Mouse (Mus musculus): ENCODE results near the gene 1700013G24Rik. TPM values are rescaled to one million over a fixed set of nuclear protein-coding genes. Genes with fewer than 3 reads are reported as not detected.

Gene 1700013G24Rik
- polyA plus RNA-seq, 1 experiment from 2014 or later, result not detected

DNA sequence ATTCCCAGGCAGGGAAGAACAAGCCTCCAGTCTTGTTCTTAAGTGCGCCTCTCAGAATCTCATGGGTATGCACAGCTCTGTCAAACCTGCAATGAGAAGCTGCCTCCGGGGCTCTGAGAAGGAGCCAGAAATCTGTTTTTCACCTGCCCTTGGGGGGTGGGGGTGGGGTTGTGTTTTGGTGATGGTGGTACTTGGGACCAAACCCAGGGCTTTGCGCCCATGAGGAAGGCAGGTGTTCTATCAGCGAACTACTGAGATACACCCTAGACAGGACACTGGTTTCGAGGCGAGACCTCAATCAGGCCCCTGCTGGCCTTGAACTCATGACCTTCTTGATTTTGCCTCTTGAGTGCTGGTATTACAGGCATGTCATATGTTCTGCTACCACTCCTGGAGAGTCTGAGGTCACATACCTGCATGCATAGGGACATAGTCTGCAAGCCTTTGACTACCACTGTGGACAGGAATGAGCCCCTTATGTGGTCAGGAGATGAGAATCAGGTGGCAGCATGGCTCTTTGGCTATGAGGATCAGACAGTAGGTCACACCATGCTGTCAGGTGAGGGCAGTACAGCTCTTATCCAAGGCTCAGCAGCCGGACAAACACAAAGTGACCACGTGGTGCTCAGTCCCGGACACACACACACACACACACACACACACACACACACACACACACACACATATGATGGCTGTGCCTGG lies 45.9 kb downstream of the 1700013G24Rik start:
- H3K9ac ChIP-seq (ENCODE audit: low read length), result no peak overlapping the region
- peaks cover 5% of the 10 kb centered on the region; the same call in 1 of the 2 replicates for H3K36me3 ChIP-seq (ENCODE audit: control insufficient read depth, insufficient read depth, low read length)
- no peak overlapping the region for H3K4me2 ChIP-seq (replicated peaks; ENCODE audit: low read depth)
- TF ChIP-seq CTCF (IDR thresholded peaks at IDR 0.05; ENCODE audit: low read depth) (peak; percentile 27; the same call in 1 of the 2 replicates), EP300 (optimal IDR thresholded peaks at IDR 0.05) (no peak)
- H3K9me3 ChIP-seq (ENCODE audit: control insufficient read depth, low read length), result no peaks in the 10 kb centered on the region
- H3K27me3 ChIP-seq (ENCODE audit: control insufficient read depth, insufficient read depth, low read length), result no peaks in the 10 kb centered on the region
- WGBS, result 72% methylated on average over 9 of the region's 9 CpGs
- H3K27ac ChIP-seq (replicated peaks), result peak overlapping the region; percentile 82
- peaks cover 24% of the 10 kb centered on the region for H3K4me1 ChIP-seq (replicated peaks; ENCODE audit: control insufficient read depth, insufficient read depth)
- no peak overlapping the region for H3K4me3 ChIP-seq (ENCODE audit: low read depth, low read length)
- DNase-seq (ENCODE audit: low spot score) (peak; percentile 48), ATAC-seq (ENCODE audit: low FRiP score, low TSS enrichment) (no peak)

DNA sequence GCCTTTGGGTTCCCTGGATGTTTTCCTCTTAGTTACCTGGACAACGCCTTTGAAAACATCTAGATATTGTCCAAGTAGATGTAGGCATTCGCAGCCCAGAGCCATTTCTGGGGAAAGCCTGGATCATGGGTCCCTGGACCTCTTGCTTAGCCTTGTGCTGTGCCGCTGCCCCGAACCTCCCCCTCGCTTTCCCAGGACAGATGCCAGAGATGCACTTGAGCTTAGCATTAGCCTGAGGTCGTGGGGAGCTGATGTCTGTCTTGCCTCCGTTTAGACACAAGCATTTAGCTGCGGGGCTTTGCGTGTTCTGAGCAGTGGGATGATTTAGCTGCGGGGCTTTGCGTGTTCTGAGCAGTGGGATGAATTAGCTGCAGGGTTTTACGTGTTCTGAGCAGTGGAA lies 47.1 kb downstream of the 1700013G24Rik start:
- peak overlapping the region; percentile 8; the same call in 1 of the 2 replicates for H3K9ac ChIP-seq (ENCODE audit: low read length)
- H3K36me3 ChIP-seq (ENCODE audit: control insufficient read depth, insufficient read depth, low read length), result peaks cover 5% of the 10 kb centered on the region; the same call in 1 of the 2 replicates
- H3K27me3 ChIP-seq (ENCODE audit: control insufficient read depth, insufficient read depth, low read length), result no peaks in the 10 kb centered on the region
- no peak overlapping the region; the same call in 1 of the 2 replicates for H3K4me2 ChIP-seq (replicated peaks; ENCODE audit: low read depth)
- H3K9me3 ChIP-seq (ENCODE audit: control insufficient read depth, low read length), result no peaks in the 10 kb centered on the region
- H3K4me1 ChIP-seq (replicated peaks; ENCODE audit: control insufficient read depth, insufficient read depth), result peaks cover 18% of the 10 kb centered on the region
- H3K4me3 ChIP-seq (ENCODE audit: low read depth, low read length), result no peak overlapping the region
- WGBS, result 49% methylated on average over 12 of the region's 12 CpGs
- no peak overlapping the region for H3K27ac ChIP-seq (replicated peaks)
- TF ChIP-seq EP300 (optimal IDR thresholded peaks at IDR 0.05), result no peak
- ATAC-seq (ENCODE audit: low FRiP score, low TSS enrichment) (no peak), DNase-seq (ENCODE audit: low spot score) (no peak)

- Histone ChIP-seq H3K27me3 (ENCODE audit: control insufficient read depth, insufficient read depth, low read length) (no peaks in the 10 kb centered on the region), H3K27ac (replicated peaks) (no peak overlapping the region; the same call in 1 of the 2 replicates), H3K9me3 (ENCODE audit: control insufficient read depth, low read length) (no peaks in the 10 kb centered on the region), H3K9ac (ENCODE audit: low read length) (no peak overlapping the region), H3K4me1 (replicated peaks; ENCODE audit: control insufficient read depth, insufficient read depth) (peaks cover 18% of the 10 kb centered on the region), H3K36me3 (ENCODE audit: control insufficient read depth, insufficient read depth, low read length) (peaks cover 5% of the 10 kb centered on the region; the same call in 1 of the 2 replicates), H3K4me3 (ENCODE audit: low read depth, low read length) (no peak overlapping the region), H3K4me2 (replicated peaks; ENCODE audit: low read depth) (no peak overlapping the region)
- ATAC-seq (ENCODE audit: low FRiP score, low TSS enrichment) (peak; percentile 9; the same call in 1 of the 2 replicates), DNase-seq (ENCODE audit: low spot score) (no peak)
- WGBS, result 59% methylated on average over 5 of the region's 5 CpGs
- TF ChIP-seq CTCF (IDR thresholded peaks at IDR 0.05; ENCODE audit: low read depth) (no peak), EP300 (optimal IDR thresholded peaks at IDR 0.05) (no peak)
Measured at GRCm38 (mm10) chr4:137500953-137501352, 47.9 kb downstream of the 1700013G24Rik start.

DNA sequence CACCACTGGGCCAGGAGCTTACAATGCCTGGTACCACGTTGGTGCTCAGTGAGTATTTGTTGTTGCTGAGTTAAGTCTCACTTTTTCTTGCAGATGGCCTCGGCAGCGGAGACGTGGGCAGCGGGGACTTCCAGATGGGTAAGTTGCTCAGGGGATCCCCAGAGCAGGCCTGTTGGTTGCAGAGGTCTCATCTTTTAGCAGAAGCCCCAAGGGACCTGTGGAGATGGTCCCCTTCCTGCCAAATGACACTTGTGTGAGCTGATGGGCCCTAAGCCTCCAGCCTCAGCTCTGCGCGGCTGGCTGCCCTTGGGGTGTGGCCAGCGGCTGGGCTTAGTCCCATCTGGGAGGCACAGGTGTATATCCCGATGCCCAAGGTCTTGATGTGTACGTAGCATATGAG lies 49.1 kb downstream of the 1700013G24Rik start:
- no peak overlapping the region for H3K4me2 ChIP-seq (replicated peaks; ENCODE audit: low read depth)

DNA sequence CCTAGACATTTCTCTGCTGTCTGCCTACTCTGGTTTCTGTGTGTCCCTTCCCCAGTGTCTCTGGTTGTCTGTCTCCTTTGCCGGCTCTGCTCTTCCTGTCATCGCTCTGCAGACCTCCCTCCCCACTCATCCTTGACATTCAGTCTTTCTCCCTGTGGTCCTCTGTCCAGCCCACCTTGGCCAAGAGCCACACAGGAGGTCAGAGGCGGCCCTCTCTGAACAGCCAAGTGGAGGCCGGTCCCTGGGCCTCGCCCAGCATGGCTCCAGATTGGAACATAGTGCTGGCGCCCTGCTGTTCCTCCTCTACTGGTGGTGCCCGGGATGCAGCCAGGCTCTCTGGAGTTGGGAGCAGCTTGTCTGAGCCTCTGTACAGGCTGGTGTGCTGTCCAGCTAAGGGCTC lies 49.7 kb downstream of the 1700013G24Rik start:
- TF ChIP-seq EP300 (optimal IDR thresholded peaks at IDR 0.05) (no peak), CTCF (IDR thresholded peaks at IDR 0.05; ENCODE audit: low read depth) (no peak)
- no peak overlapping the region for H3K4me2 ChIP-seq (replicated peaks; ENCODE audit: low read depth)
- H3K9ac ChIP-seq (ENCODE audit: low read length), result no peak overlapping the region
- no peaks in the 10 kb centered on the region for H3K27me3 ChIP-seq (ENCODE audit: control insufficient read depth, insufficient read depth, low read length)
- ATAC-seq (ENCODE audit: low FRiP score, low TSS enrichment), result no peak
- no peak overlapping the region for H3K4me3 ChIP-seq (ENCODE audit: low read depth, low read length)
- DNase-seq (ENCODE audit: low spot score), result no peak
- H3K27ac ChIP-seq (replicated peaks), result no peak overlapping the region
- no peaks in the 10 kb centered on the region for H3K9me3 ChIP-seq (ENCODE audit: control insufficient read depth, low read length)
- peaks cover 5% of the 10 kb centered on the region; the same call in 1 of the 2 replicates for H3K36me3 ChIP-seq (ENCODE audit: control insufficient read depth, insufficient read depth, low read length)
- 75% methylated on average over 7 of the region's 7 CpGs for WGBS
- H3K4me1 ChIP-seq (replicated peaks; ENCODE audit: control insufficient read depth, insufficient read depth), result peaks cover 9% of the 10 kb centered on the region

More for the DNA sequence above, 49.1 kb downstream of the 1700013G24Rik start:
- Histone ChIP-seq H3K36me3 (ENCODE audit: control insufficient read depth, insufficient read depth, low read length) (peaks cover 5% of the 10 kb centered on the region; the same call in 1 of the 2 replicates), H3K27ac (replicated peaks) (no peak overlapping the region), H3K9me3 (ENCODE audit: control insufficient read depth, low read length) (no peaks in the 10 kb centered on the region), H3K4me1 (replicated peaks; ENCODE audit: control insufficient read depth, insufficient read depth) (peaks cover 15% of the 10 kb centered on the region), H3K27me3 (ENCODE audit: control insufficient read depth, insufficient read depth, low read length) (no peaks in the 10 kb centered on the region), H3K4me3 (ENCODE audit: low read depth, low read length) (no peak overlapping the region), H3K9ac (ENCODE audit: low read length) (no peak overlapping the region)
- 86% methylated on average over 10 of the region's 10 CpGs for WGBS
- TF ChIP-seq CTCF (IDR thresholded peaks at IDR 0.05; ENCODE audit: low read depth) (no peak), EP300 (optimal IDR thresholded peaks at IDR 0.05) (no peak)
- DNase-seq (ENCODE audit: low spot score) (no peak), ATAC-seq (ENCODE audit: low FRiP score, low TSS enrichment) (no peak)

DNA sequence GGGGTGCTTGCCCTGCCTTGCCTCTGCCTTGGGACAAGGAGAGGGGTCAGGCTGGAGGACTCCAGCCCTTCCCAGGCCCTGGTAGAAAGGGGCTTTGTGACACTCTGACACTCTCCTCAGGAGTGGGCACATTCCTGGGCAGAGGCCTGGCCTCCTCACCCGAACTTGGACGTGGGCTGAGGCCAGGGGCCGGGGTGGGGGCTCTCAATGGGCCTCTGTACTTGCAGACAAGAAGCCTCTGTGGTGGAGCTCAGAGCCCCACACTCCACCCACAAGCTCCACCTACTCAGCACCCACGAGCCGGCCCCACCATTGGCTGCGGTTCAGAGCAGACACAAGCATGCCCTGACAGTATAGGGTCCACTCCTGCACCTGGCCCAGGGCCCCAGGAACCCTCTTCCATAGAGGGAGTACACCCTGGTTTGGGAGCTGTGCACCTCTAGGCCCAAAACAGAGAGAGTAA lies 50.5 kb downstream of the 1700013G24Rik start:
- Histone ChIP-seq H3K4me1 (replicated peaks; ENCODE audit: control insufficient read depth, insufficient read depth) (peaks cover 4% of the 10 kb centered on the region; the same call in 1 of the 2 replicates), H3K4me2 (replicated peaks; ENCODE audit: low read depth) (no peak overlapping the region), H3K9ac (ENCODE audit: low read length) (no peak overlapping the region), H3K27ac (replicated peaks) (no peak overlapping the region), H3K27me3 (ENCODE audit: control insufficient read depth, insufficient read depth, low read length) (no peaks in the 10 kb centered on the region), H3K4me3 (ENCODE audit: low read depth, low read length) (no peak overlapping the region), H3K36me3 (ENCODE audit: control insufficient read depth, insufficient read depth, low read length) (peaks cover 5% of the 10 kb centered on the region; the same call in 1 of the 2 replicates), H3K9me3 (ENCODE audit: control insufficient read depth, low read length) (no peaks in the 10 kb centered on the region)
- TF ChIP-seq EP300 (optimal IDR thresholded peaks at IDR 0.05) (no peak), CTCF (IDR thresholded peaks at IDR 0.05; ENCODE audit: low read depth) (no peak)
- no peak for ATAC-seq (ENCODE audit: low FRiP score, low TSS enrichment)
- no peak for DNase-seq (ENCODE audit: low spot score)
- 59% methylated on average over 6 of the region's 6 CpGs for WGBS

Other genes with a start within 250 kb of the 1700013G24Rik start
- gene Wnt4, start 175.8 kb upstream of the 1700013G24Rik start, polyA plus RNA-seq (2015; fragmentation: Nextera tagmentation; extraction: Ambion mirVana), result 45.3 and 59.7 TPM in 2 replicates
- gene Cdc42, start 95.6 kb upstream of the 1700013G24Rik start, polyA plus RNA-seq (2015; fragmentation: Nextera tagmentation; extraction: Ambion mirVana), result 445 and 456 TPM in 2 replicates
- gene Cela3a, start 43.5 kb upstream of the 1700013G24Rik start, polyA plus RNA-seq (2015; fragmentation: Nextera tagmentation; extraction: Ambion mirVana), result not detected in 2 replicates
- 4.1 and 4.8 TPM in 2 replicates for gene Cela3b, start 22.7 kb upstream of the 1700013G24Rik start, polyA plus RNA-seq (2015; fragmentation: Nextera tagmentation; extraction: Ambion mirVana)
- 16.0 and 18.8 TPM in 2 replicates for gene Hspg2, start 15.5 kb downstream of the 1700013G24Rik start, polyA plus RNA-seq (2015; fragmentation: Nextera tagmentation; extraction: Ambion mirVana)
- not detected in 2 replicates for gene Ldlrad2, start 121.3 kb downstream of the 1700013G24Rik start, polyA plus RNA-seq (2015; fragmentation: Nextera tagmentation; extraction: Ambion mirVana)
- gene Usp48, start 140.5 kb downstream of the 1700013G24Rik start, polyA plus RNA-seq (2015; fragmentation: Nextera tagmentation; extraction: Ambion mirVana), result 30.0 and 35.4 TPM in 2 replicates
- gene Rap1gap, start 211.4 kb downstream of the 1700013G24Rik start, polyA plus RNA-seq (2015; fragmentation: Nextera tagmentation; extraction: Ambion mirVana), result 70.1 and 73.0 TPM in 2 replicates

Data from stomach, postnatal 0 days (tissue).